Mouse (Mus musculus) embryonic facial prominence, embryonic 13.5 days (tissue): ENCODE data around the gene Wipi2. TPM values are rescaled to one million over a fixed set of nuclear protein-coding genes. Genes with fewer than 3 reads are reported as not detected.

Experiments
- ATAC-seq: fragments of 200-750 bp; cut with Nextera tagmentation; 2 replicates; pipeline ENCODE4 v1.8.0; 2017; ENCODE audit warnings: low read depth; ENCODE audit not compliant: insufficient number of reproducible peaks, insufficient read depth, low FRiP score, low TSS enrichment
- H3K27ac ChIP-seq: fragments of 300-500 bp; sonication (generic); 2 replicates; pipeline ENCODE4 v1.5.1; 2015; ENCODE audit warnings: moderate library complexity, mild to moderate bottlenecking, inconsistent platforms
- H3K27me3 ChIP-seq: fragments of 300-500 bp; sonication (generic); 2 replicates; pipeline ENCODE4 v1.6.1; 2015; ENCODE audit warnings: mild to moderate bottlenecking, inconsistent platforms
- H3K36me3 ChIP-seq: fragments of 300-500 bp; sonication (generic); 2 replicates; pipeline ENCODE4 v1.6.1; 2015; ENCODE audit warnings: mild to moderate bottlenecking, inconsistent platforms
- H3K4me1 ChIP-seq: fragments of 300-500 bp; sonication (generic); 2 replicates; pipeline ENCODE4 v1.6.1; 2015; ENCODE audit warnings: inconsistent platforms
- H3K4me2 ChIP-seq: fragments of 300-500 bp; sonication (generic); 2 replicates; pipeline ENCODE4 v1.6.1; 2015; ENCODE audit warnings: moderate library complexity, mild to moderate bottlenecking, inconsistent platforms
- H3K4me3 ChIP-seq: fragments of 300-500 bp; sonication (generic); 2 replicates; pipeline ENCODE4 v1.5.1; 2015; ENCODE audit warnings: mild to moderate bottlenecking, inconsistent platforms
- H3K9ac ChIP-seq: fragments of 300-500 bp; sonication (generic); 2 replicates; pipeline ENCODE4 v1.6.1; 2015; ENCODE audit warnings: mild to moderate bottlenecking, inconsistent platforms
- H3K9me3 ChIP-seq: fragments of 300-500 bp; sonication (generic); 2 replicates; pipeline ENCODE4 v1.6.1; 2016; ENCODE audit warnings: inconsistent platforms
- WGBS: fragments of 180-500 bp; shearing (Covaris S2); methylation state at CpG from one replicate; pipeline ENCODE4 v1.1.7; 2015; ENCODE audit warnings: mixed read lengths; 5-methylcytosine and 5-hydroxymethylcytosine counted together
- polyA plus RNA-seq: library from polyadenylated mRNA; unstranded; fragments of >200 nt; fragmentation: Nextera tagmentation; extraction: Ambion mirVana; gene quantifications from 2 replicates; pipeline ENCODE4 v1.2.1, GENCODE M21; 2015

The Wipi2 gene
- polyA plus RNA-seq, 1 experiment from 2014 or later = 50.2 TPM

GRCm38 (mm10) chr5:142637823-142638222 lies 10.3 kb downstream of the Wipi2 start:
- Histone ChIP-seq H3K4me1 (no peaks in the 10 kb centered on the region), H3K4me2 (no peak overlapping the region), H3K9ac (no peak overlapping the region), H3K9me3 (no peaks in the 10 kb centered on the region), H3K27ac (no peak overlapping the region), H3K27me3 (no peaks in the 10 kb centered on the region), H3K36me3 (peaks cover 77% of the 10 kb centered on the region), H3K4me3 (no peak overlapping the region)
- ATAC-seq = no peak
- 91% methylated on average over 5 of the region's 5 CpGs for WGBS

GRCm38 (mm10) chr5:142640088-142640487 lies 12.6 kb downstream of the Wipi2 start:
- H3K27me3 ChIP-seq = no peaks in the 10 kb centered on the region
- ATAC-seq = no peak
- 85% methylated on average over 5 of the region's 5 CpGs for WGBS
- peaks cover 73% of the 10 kb centered on the region for H3K36me3 ChIP-seq
- no peaks in the 10 kb centered on the region for H3K9me3 ChIP-seq
- no peak overlapping the region for H3K27ac ChIP-seq
- no peak overlapping the region for H3K4me3 ChIP-seq
- no peak overlapping the region for H3K4me2 ChIP-seq
- no peaks in the 10 kb centered on the region for H3K4me1 ChIP-seq
- H3K9ac ChIP-seq = no peak overlapping the region

GRCm38 (mm10) chr5:142641331-142642051 lies 14.0 kb downstream of the Wipi2 start:
- H3K36me3 ChIP-seq = peaks cover 74% of the 10 kb centered on the region

GRCm38 (mm10) chr5:142648162-142648561 lies 20.7 kb downstream of the Wipi2 start:
- 70% methylated on average over 7 of the region's 7 CpGs for WGBS
- H3K4me1 ChIP-seq = peaks cover 20% of the 10 kb centered on the region
- H3K4me3 ChIP-seq = no peak overlapping the region
- no peak overlapping the region for H3K4me2 ChIP-seq
- peaks cover 24% of the 10 kb centered on the region for H3K36me3 ChIP-seq
- 0 out of 2 replicates have a peak, but pooled peaks have one; percentile 59 for ATAC-seq
- peak overlapping the region; percentile 28; the same call in 1 of the 2 replicates for H3K27ac ChIP-seq
- H3K9me3 ChIP-seq = no peaks in the 10 kb centered on the region
- no peaks in the 10 kb centered on the region for H3K27me3 ChIP-seq
- H3K9ac ChIP-seq = no peak overlapping the region

More at GRCm38 (mm10) chr5:142641331-142642051, 14.0 kb downstream of the Wipi2 start:
- WGBS = 89% methylated on average over 6 of the region's 6 CpGs
- Histone ChIP-seq H3K27me3 (no peaks in the 10 kb centered on the region), H3K9ac (peak overlapping the region; percentile 16; the same call in 1 of the 2 replicates), H3K27ac (no peak overlapping the region), H3K4me1 (no peaks in the 10 kb centered on the region), H3K9me3 (no peaks in the 10 kb centered on the region), H3K4me2 (no peak overlapping the region), H3K4me3 (no peak overlapping the region)
- ATAC-seq = no peak

- H3K9me3 ChIP-seq = no peaks in the 10 kb centered on the region
- peaks cover 19% of the 10 kb centered on the region for H3K36me3 ChIP-seq
- H3K27me3 ChIP-seq = no peaks in the 10 kb centered on the region
- H3K4me2 ChIP-seq = no peak overlapping the region
- no peak overlapping the region for H3K4me3 ChIP-seq
- 81% methylated on average over 4 of the region's 4 CpGs for WGBS
- H3K27ac ChIP-seq = no peak overlapping the region
- peaks cover 20% of the 10 kb centered on the region for H3K4me1 ChIP-seq
- H3K9ac ChIP-seq = no peak overlapping the region
- ATAC-seq = no peak
Measured at GRCm38 (mm10) chr5:142649460-142650050, 22.1 kb downstream of the Wipi2 start.

GRCm38 (mm10) chr5:142650390-142650789 lies 22.9 kb downstream of the Wipi2 start:
- no peak overlapping the region for H3K9ac ChIP-seq
- H3K4me1 ChIP-seq = peaks cover 20% of the 10 kb centered on the region
- H3K27me3 ChIP-seq = no peaks in the 10 kb centered on the region
- WGBS = 32% methylated on average over 3 of the region's 3 CpGs
- no peak for ATAC-seq
- H3K4me2 ChIP-seq = no peak overlapping the region
- no peak overlapping the region for H3K27ac ChIP-seq
- no peak overlapping the region for H3K4me3 ChIP-seq
- peaks cover 19% of the 10 kb centered on the region for H3K36me3 ChIP-seq
- H3K9me3 ChIP-seq = no peaks in the 10 kb centered on the region

- no peak overlapping the region for H3K9ac ChIP-seq
- no peak overlapping the region for H3K4me2 ChIP-seq
- no peak for ATAC-seq
- WGBS = 85% methylated on average over 6 of the region's 6 CpGs
- no peaks in the 10 kb centered on the region for H3K9me3 ChIP-seq
- H3K27me3 ChIP-seq = no peaks in the 10 kb centered on the region
- peaks cover 22% of the 10 kb centered on the region for H3K36me3 ChIP-seq
- H3K4me3 ChIP-seq = no peak overlapping the region
- H3K4me1 ChIP-seq = peaks cover 20% of the 10 kb centered on the region
- H3K27ac ChIP-seq = no peak overlapping the region
Measured at GRCm38 (mm10) chr5:142650794-142651497, 23.4 kb downstream of the Wipi2 start.

- ATAC-seq = no peak
- H3K9me3 ChIP-seq = no peaks in the 10 kb centered on the region
- H3K9ac ChIP-seq = no peak overlapping the region
- no peak overlapping the region for H3K27ac ChIP-seq
- 82% methylated on average over 4 of the region's 4 CpGs for WGBS
- no peaks in the 10 kb centered on the region for H3K27me3 ChIP-seq
- peaks cover 28% of the 10 kb centered on the region for H3K4me1 ChIP-seq
- no peak overlapping the region for H3K4me2 ChIP-seq
- H3K4me3 ChIP-seq = no peak overlapping the region
- H3K36me3 ChIP-seq = peaks cover 27% of the 10 kb centered on the region
Measured at GRCm38 (mm10) chr5:142652266-142652665, 24.8 kb downstream of the Wipi2 start.

- no peak overlapping the region for H3K4me3 ChIP-seq
- H3K27me3 ChIP-seq = no peaks in the 10 kb centered on the region
- H3K4me2 ChIP-seq = no peak overlapping the region
- 0 out of 2 replicates have a peak, but pooled peaks cover 8% of the 10 kb centered on the region for H3K4me1 ChIP-seq
- no peaks in the 10 kb centered on the region for H3K9me3 ChIP-seq
- ATAC-seq = no peak
- peaks cover 99% of the 10 kb centered on the region for H3K36me3 ChIP-seq
- no peak overlapping the region for H3K9ac ChIP-seq
- WGBS = 86% methylated on average over 7 of the region's 7 CpGs
- no peak overlapping the region for H3K27ac ChIP-seq
Measured at GRCm38 (mm10) chr5:142660656-142661434, 33.3 kb downstream of the Wipi2 start.

GRCm38 (mm10) chr5:142667921-142668320 lies 40.4 kb downstream of the Wipi2 start:
- Histone ChIP-seq H3K9me3 (no peaks in the 10 kb centered on the region), H3K27ac (no peak overlapping the region), H3K4me1 (no peaks in the 10 kb centered on the region), H3K9ac (no peak overlapping the region), H3K4me2 (no peak overlapping the region), H3K36me3 (peaks cover 81% of the 10 kb centered on the region), H3K4me3 (no peak overlapping the region), H3K27me3 (no peaks in the 10 kb centered on the region)
- ATAC-seq = no peak
- 35% methylated on average over 3 of the region's 3 CpGs for WGBS

- Histone ChIP-seq H3K9me3 (no peaks in the 10 kb centered on the region), H3K4me2 (no peak overlapping the region), H3K27me3 (no peaks in the 10 kb centered on the region), H3K36me3 (peaks cover 73% of the 10 kb centered on the region), H3K27ac (no peak overlapping the region), H3K4me1 (no peaks in the 10 kb centered on the region), H3K9ac (0 out of 2 replicates have a peak overlapping the region, but pooled peaks have one; percentile 12), H3K4me3 (no peak overlapping the region)
- ATAC-seq = no peak
- 78% methylated on average over 11 of the region's 11 CpGs for WGBS
Measured at GRCm38 (mm10) chr5:142668556-142669263, 41.2 kb downstream of the Wipi2 start.
